Mouse (Mus musculus) testis, adult 2 months (tissue): ENCODE data around the gene Paqr8. TPM values are rescaled to one million over a fixed set of nuclear protein-coding genes. Genes with fewer than 3 reads are reported as not detected.

Source experiments
- H3K27ac ChIP-seq: fragments of 200-500 bp; 2 replicates; pipeline ENCODE4 v1.5.1; 2012; ENCODE audit warnings: low read depth, low read length; ENCODE audit not compliant: control insufficient read depth, insufficient read depth
- H3K27me3 ChIP-seq: fragments of 200-500 bp; 2 replicates; pipeline ENCODE4 v1.6.1; 2012; ENCODE audit warnings: mild to moderate bottlenecking, low read length, moderate library complexity; ENCODE audit not compliant: control insufficient read depth, insufficient read depth
- H3K36me3 ChIP-seq: fragments of 200-500 bp; 2 replicates; pipeline ENCODE4 v1.6.1; 2012; ENCODE audit warnings: mild to moderate bottlenecking, low read length; ENCODE audit not compliant: control insufficient read depth, insufficient read depth
- H3K4me1 ChIP-seq: fragments of 200-500 bp; 2 replicates; pipeline ENCODE4 v1.6.1; 2012; ENCODE audit warnings: low read length; ENCODE audit not compliant: control insufficient read depth, insufficient read depth
- H3K4me3 ChIP-seq: fragments of 200-500 bp; 2 replicates; pipeline ENCODE4 v1.5.1; 2012; ENCODE audit warnings: low read depth, mild to moderate bottlenecking, low read length, moderate library complexity, mixed read lengths; ENCODE audit not compliant: control insufficient read depth
- CTCF ChIP-seq: fragments of 200-500 bp; IDR thresholded peaks from 2 replicates; pipeline ENCODE4 v1.5.1; 2012; ENCODE audit warnings: low read depth, mild to moderate bottlenecking, inconsistent platforms, low read length, moderate library complexity; ENCODE audit not compliant: control insufficient read depth, insufficient read depth, insufficient replicate concordance
- POLR2A ChIP-seq: fragments of 200-500 bp; IDR thresholded peaks from 2 replicates; pipeline ENCODE4 v1.6.1; 2012; ENCODE audit warnings: low read depth, mild to moderate bottlenecking, inconsistent platforms, low read length, moderate library complexity; ENCODE audit not compliant: control insufficient read depth
- polyA plus RNA-seq: library from polyadenylated mRNA; depleted of rRNA; stranded (reverse); fragments of >200 nt; gene quantifications from 2 replicates; pipeline ENCODE4 v1.2.3, GENCODE M21; 2012; rRNA removed

Paqr8 gene
- polyA plus RNA-seq, 1 experiment, result 35.3 TPM

DNA sequence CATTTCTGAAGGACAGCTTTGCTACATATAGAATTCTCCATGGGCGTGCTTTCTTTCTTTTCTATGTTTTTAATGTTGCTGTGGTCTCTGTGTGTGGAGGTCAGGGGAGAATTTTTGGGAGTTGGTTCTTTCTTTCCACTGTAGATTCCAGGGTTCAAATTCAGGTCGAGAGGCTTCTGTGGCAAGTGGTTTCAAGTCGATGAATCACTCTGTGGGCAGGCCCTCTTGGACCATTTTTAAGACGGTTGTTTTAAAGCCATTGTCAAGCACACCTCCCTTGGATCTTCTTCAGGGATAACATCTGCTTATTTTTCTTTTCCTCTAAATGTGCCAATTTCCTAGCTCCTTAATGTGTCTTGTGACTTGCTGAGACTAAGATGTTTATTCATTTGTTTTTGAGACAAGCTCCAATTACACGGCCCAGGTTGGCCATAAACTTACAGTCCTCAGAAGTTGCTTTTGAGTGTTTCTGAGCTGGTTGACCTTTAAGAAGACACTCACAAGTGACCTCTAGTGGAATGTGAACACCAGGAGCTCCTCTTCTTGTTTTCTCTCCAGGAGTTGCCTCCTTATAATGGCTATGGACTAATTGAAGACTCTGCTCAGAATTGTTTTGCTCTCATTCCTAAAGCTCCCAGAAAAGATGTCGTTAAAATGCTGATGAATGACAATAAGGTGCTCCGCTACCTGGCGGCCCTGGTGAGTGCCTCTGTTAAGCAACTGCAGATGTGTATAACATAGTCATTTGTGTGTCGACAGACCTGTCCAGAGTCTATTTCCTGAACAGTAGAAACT is 84.1 kb downstream of the Paqr8 start:
- Histone ChIP-seq H3K4me3 (no peak overlapping the region), H3K36me3 (no peaks in the 10 kb centered on the region; the same call in 1 of the 2 replicates), H3K4me1 (no peaks in the 10 kb centered on the region), H3K27me3 (no peaks in the 10 kb centered on the region), H3K27ac (no peak overlapping the region)
- TF ChIP-seq POLR2A, result no peak
- no peak for TF ChIP-seq CTCF

DNA sequence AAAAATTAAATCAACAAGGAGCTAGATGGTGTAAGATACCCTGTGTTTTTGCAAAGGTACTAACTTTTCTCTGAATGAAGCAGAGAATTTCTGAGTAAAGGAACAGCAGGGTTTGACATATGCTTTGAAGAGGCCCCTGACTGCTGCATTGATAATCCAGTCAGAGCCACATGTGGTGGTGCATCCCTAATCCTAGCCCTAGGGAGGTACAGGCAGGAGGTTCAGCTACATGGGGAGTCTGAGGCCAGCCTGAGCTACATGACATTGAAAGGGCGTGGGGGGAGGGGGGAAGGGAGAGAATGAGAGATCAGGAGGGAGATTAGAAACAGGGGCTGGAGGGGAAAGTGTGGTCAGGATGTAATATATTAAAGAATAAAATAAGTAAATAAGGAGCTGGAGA is 90.1 kb downstream of the Paqr8 start:
- no peaks in the 10 kb centered on the region; the same call in 1 of the 2 replicates for H3K36me3 ChIP-seq
- H3K27me3 ChIP-seq, result no peaks in the 10 kb centered on the region
- no peaks in the 10 kb centered on the region for H3K4me1 ChIP-seq
- TF ChIP-seq POLR2A (no peak), CTCF (no peak)
- H3K4me3 ChIP-seq, result no peak overlapping the region
- no peak overlapping the region for H3K27ac ChIP-seq

DNA sequence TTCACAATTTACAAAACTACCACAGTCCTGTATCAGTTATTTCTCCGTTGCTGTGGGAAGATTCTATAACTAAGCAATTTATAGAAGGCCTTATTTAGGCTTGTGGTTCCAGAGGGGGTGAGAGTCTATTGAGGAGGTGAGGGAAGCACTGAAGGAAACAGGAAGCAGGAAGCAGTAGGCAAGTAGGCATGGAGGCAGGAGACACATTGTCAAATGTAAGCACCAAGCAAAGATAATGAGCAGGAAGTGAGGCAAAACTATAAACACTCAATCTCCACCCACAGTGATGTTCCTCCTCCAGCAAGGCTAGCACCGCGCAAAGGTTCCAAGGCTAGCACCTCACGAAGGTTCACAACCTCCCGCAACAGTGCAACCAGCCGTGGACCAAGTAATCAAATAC is 91.4 kb downstream of the Paqr8 start:
- H3K27me3 ChIP-seq, result no peaks in the 10 kb centered on the region
- no peak overlapping the region for H3K27ac ChIP-seq
- H3K4me3 ChIP-seq, result no peak overlapping the region
- H3K36me3 ChIP-seq, result no peaks in the 10 kb centered on the region; the same call in 1 of the 2 replicates
- no peaks in the 10 kb centered on the region for H3K4me1 ChIP-seq
- no peak for TF ChIP-seq CTCF
- no peak for TF ChIP-seq POLR2A

DNA sequence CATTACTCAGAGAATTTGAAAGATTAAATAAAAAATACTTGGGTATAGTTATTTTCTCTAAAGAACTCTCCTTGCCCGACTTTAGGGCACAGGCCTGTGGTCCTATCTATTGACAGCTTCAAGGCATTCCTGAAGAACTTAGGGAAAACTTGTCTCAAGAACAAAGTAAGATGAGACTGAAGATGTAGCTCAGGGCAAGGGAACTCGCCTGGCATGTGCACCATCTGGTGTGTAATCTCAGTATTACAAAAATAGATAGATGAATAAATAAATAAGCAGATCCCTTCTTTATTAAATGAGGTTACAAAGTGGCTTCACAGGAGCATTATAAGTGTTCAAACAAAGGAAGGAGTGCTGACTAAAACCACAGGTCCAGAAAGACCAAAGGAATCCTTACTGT is 93.7 kb downstream of the Paqr8 start:
- H3K4me3 ChIP-seq, result no peak overlapping the region
- no peaks in the 10 kb centered on the region for H3K27me3 ChIP-seq
- no peaks in the 10 kb centered on the region for H3K36me3 ChIP-seq
- H3K4me1 ChIP-seq, result no peaks in the 10 kb centered on the region
- H3K27ac ChIP-seq, result no peak overlapping the region
- TF ChIP-seq POLR2A (no peak), CTCF (no peak)

DNA sequence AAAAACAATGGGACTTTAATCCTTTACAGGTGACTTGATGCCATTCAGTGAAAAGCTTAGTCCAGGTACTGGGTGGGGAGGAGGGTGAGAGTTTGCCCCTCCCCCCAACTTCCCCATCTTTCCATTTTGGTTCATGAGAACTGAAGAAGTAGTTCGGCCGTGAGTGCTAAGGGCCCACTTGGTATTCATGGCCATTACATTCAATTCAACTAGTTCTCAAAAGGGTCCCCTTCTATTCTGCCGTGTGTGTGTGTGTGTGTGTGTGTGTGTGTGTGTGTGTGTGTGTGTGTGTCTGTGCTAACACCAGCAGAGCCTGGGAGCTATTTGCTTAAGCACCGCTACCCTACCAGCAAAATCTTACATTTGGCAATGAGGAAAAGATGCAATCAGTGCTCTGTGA is 94.2 kb downstream of the Paqr8 start:
- Histone ChIP-seq H3K36me3 (no peaks in the 10 kb centered on the region), H3K27me3 (no peaks in the 10 kb centered on the region), H3K4me1 (no peaks in the 10 kb centered on the region), H3K27ac (no peak overlapping the region), H3K4me3 (no peak overlapping the region)
- TF ChIP-seq CTCF, result no peak
- TF ChIP-seq POLR2A, result no peak

DNA sequence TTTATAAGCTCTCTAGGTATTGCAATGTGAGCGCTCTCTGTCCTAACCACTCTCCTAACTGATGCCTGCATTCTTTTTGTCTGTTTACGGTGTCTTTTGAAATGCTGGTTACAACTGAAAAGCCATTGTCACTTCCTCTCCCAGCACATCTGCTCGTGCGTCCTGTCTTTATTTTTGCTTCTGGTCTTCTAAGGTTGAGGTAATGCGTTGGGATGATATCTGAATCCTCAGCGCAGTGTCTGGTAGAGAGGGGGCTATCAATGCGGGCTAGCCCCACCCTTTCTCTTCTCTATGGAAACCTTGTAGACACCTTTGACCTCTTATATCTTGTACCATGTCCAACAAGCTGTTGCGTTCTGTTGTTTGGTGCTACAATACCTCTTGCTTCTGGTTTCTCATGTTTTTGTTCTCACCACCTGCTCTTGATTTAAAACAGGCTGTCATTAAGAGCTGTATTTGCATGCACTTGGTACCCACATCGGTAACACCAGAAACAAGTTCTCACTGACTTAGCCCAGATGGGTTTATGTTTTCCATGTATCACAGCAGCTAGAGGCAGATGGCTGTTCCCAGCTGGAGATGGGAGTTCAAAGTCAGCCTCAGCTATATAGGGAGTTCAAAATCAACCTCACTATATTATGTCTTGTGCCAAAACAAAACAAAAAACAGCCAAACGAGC is 96.1 kb downstream of the Paqr8 start:
- Histone ChIP-seq H3K4me1 (no peaks in the 10 kb centered on the region), H3K36me3 (no peaks in the 10 kb centered on the region), H3K27ac (no peak overlapping the region), H3K4me3 (no peak overlapping the region), H3K27me3 (no peaks in the 10 kb centered on the region)
- no peak for TF ChIP-seq POLR2A
- TF ChIP-seq CTCF, result no peak

Other genes starting within 250 kb of the Paqr8 start
- gene Il17a, start 159.7 kb upstream of the Paqr8 start, polyA plus RNA-seq, result not detected in 2 replicates
- gene Il17f, start 100.0 kb upstream of the Paqr8 start, polyA plus RNA-seq, result 0.19 and 0.40 TPM in 2 replicates
- gene Mcm3, start 70.3 kb upstream of the Paqr8 start, polyA plus RNA-seq, result 8.4 and 11.1 TPM in 2 replicates
- 376 and 451 TPM in 2 replicates for gene Efhc1, start 61.0 kb downstream of the Paqr8 start, polyA plus RNA-seq
- gene Tram2, start 188.6 kb downstream of the Paqr8 start, polyA plus RNA-seq, result 9.1 and 10.7 TPM in 2 replicates